Mouse (Mus musculus) erythroblast, embryonic 14.5 days (primary cell): ENCODE results near the gene Sh3rf1. TPM values are rescaled to one million over a fixed set of nuclear protein-coding genes. Genes with fewer than 3 reads are reported as not detected.

Experiments used
- H3K27me3 ChIP-seq: 2 replicates; pipeline ENCODE4 v1.6.1; 2012; ENCODE audit warnings: inconsistent platforms; ENCODE audit not compliant: control insufficient read depth
- H3K36me3 ChIP-seq: 2 replicates; pipeline ENCODE4 v1.6.1; 2012; ENCODE audit warnings: mild to moderate bottlenecking, inconsistent platforms; ENCODE audit not compliant: control insufficient read depth
- H3K4me1 ChIP-seq: 2 replicates; pipeline ENCODE4 v1.6.1; 2012; ENCODE audit warnings: inconsistent platforms; ENCODE audit not compliant: control insufficient read depth
- H3K4me3 ChIP-seq: replicated peaks from 2 replicates; pipeline ENCODE3; 2012; ENCODE audit warnings: moderate library complexity, mild to moderate bottlenecking, inconsistent platforms
- H3K9me3 ChIP-seq: 2 replicates; pipeline ENCODE4 v1.6.1; 2012; ENCODE audit warnings: low read length, inconsistent platforms, mixed read lengths; ENCODE audit not compliant: control insufficient read depth
- GATA1 ChIP-seq: IDR thresholded peaks from 2 replicates; pipeline ENCODE4 v1.6.1; 2012; ENCODE audit warnings: low read length, inconsistent platforms, mixed read lengths
- TAL1 ChIP-seq: IDR thresholded peaks from 3 replicates; pipeline ENCODE4 v1.6.1; 2012; ENCODE audit warnings: low read length, inconsistent platforms, mixed read lengths
- polyA plus RNA-seq: library from polyadenylated mRNA; stranded (reverse); fragments of >175 nt; gene quantifications from 2 replicates; pipeline ENCODE4 v1.2.3, GENCODE M21; 2012

The Sh3rf1 gene
- polyA plus RNA-seq, 1 experiment: 0.01 TPM

GRCm38 (mm10) chr8:61230881-61231755 is 7.4 kb downstream of the Sh3rf1 start:
- Histone ChIP-seq H3K4me3 (no peak overlapping the region), H3K27me3 (no peaks in the 10 kb centered on the region), H3K4me1 (no peaks in the 10 kb centered on the region), H3K36me3 (no peaks in the 10 kb centered on the region), H3K9me3 (no peaks in the 10 kb centered on the region)
- TF ChIP-seq GATA1: no peak
- TF ChIP-seq TAL1: no peak

DNA sequence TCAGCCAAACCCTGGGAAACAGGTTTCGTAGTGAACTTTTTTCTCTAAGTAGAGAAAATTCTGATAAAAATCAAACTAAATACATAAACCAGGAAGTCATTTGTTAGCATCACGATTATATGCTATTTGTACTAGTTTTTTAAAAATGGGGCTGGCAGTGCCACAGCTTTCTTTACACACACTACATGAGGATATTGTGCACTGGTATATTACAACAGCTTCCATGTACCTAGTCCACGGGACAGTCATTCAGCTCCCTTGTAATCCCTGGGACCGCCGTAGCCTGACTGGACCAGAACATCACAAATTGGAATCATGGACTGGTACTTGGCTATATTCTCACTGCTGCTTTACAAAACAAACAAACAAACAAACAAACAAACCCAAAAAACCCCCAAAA is 11.8 kb downstream of the Sh3rf1 start:
- H3K4me3 ChIP-seq: no peak overlapping the region
- no peaks in the 10 kb centered on the region for H3K36me3 ChIP-seq
- no peaks in the 10 kb centered on the region for H3K4me1 ChIP-seq
- no peaks in the 10 kb centered on the region for H3K27me3 ChIP-seq
- H3K9me3 ChIP-seq: no peaks in the 10 kb centered on the region
- TF ChIP-seq GATA1 (no peak), TAL1 (no peak)

DNA sequence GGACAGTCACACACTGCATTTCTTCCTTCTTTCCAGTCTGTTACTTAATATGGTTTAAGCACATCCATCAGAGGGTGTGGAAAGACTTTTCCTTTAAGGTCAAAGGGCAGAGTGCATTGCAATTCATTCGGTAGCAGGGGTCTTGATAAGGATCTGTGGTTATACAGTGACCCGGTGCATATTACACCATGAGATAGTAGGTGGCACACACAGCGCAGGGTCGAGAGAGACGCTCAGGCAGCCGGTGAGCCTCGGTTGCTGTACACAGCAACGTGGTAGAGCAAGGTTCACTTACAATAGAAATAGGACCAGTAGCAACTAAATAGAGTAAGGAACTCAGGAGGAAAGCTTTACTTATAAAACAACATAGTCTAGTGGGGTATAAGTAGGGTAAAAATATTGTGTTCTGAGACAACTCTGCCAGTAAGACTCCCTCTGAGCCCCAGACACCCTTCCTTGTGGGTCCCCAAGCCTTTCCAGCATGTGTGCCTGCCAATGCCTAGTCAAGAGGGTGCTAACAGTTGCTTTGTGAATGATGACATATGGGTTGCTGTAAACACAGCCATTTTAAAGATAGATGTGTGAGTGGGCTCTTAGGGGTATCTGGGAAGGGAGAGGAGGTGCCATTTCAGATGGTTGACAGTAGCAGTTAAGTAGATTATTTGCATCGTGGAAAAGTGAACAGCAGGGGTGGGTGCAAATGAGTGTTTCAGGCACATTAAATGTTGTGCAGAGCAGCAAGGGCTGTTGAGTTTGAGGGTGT is 13.0 kb downstream of the Sh3rf1 start:
- Histone ChIP-seq H3K36me3 (no peaks in the 10 kb centered on the region), H3K4me3 (no peak overlapping the region), H3K27me3 (no peaks in the 10 kb centered on the region), H3K4me1 (no peaks in the 10 kb centered on the region), H3K9me3 (no peaks in the 10 kb centered on the region)
- TF ChIP-seq GATA1 (no peak), TAL1 (no peak)

DNA sequence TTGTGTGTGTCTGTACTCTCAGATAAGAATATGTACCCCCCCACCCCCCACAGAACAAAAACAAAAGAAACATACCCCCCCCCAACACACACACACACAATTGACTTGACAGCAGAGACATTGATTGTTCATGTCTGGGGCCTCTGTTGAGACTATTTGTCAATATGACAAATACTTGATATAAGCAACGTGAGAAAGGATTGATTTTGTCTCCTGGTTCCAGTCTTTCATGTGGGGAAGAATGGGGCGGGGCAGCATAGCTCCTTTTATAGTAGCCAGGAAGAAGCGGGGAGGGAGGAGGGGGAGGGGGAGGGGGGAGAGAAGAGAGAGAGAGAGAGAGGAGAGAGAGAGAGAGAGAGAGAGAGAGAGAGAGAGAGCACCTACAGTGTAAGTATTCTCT is 15.9 kb downstream of the Sh3rf1 start:
- TF ChIP-seq TAL1: no peak
- TF ChIP-seq GATA1: no peak
- no peaks in the 10 kb centered on the region for H3K4me1 ChIP-seq
- no peaks in the 10 kb centered on the region for H3K36me3 ChIP-seq
- peaks cover 6% of the 10 kb centered on the region; the same call in 1 of the 2 replicates for H3K9me3 ChIP-seq
- H3K4me3 ChIP-seq: no peak overlapping the region
- H3K27me3 ChIP-seq: no peaks in the 10 kb centered on the region

- Histone ChIP-seq H3K9me3 (peaks cover 13% of the 10 kb centered on the region), H3K4me1 (no peaks in the 10 kb centered on the region), H3K4me3 (no peak overlapping the region), H3K27me3 (no peaks in the 10 kb centered on the region), H3K36me3 (no peaks in the 10 kb centered on the region)
- no peak for TF ChIP-seq GATA1
- no peak for TF ChIP-seq TAL1
These were observed 17.6 kb downstream of the Sh3rf1 start for GRCm38 (mm10) chr8:61241229-61241628.

DNA sequence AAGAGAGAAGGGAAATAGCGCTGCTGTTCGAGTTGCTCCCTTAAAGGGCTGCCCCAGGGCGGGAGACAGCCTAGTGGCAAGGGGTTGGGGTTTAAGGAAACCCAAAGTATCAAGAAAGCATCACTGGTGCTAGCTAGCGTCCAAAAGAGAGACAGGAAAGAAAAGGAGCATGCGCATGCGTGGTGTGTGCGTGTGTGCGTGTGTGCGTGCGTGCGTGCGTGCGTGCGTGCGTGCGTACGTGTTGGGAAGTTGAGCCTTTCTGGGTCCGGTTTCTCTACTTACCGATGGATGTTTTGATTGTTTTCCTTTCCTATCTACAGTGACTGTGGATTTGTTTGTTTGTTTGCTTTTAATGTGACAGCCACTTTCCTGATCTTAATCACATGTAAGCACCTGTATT is 19.2 kb downstream of the Sh3rf1 start:
- Histone ChIP-seq H3K4me1 (no peaks in the 10 kb centered on the region), H3K36me3 (no peaks in the 10 kb centered on the region), H3K4me3 (no peak overlapping the region), H3K27me3 (no peaks in the 10 kb centered on the region), H3K9me3 (peaks cover 13% of the 10 kb centered on the region)
- TF ChIP-seq TAL1: no peak
- TF ChIP-seq GATA1: no peak

- Histone ChIP-seq H3K36me3 (no peaks in the 10 kb centered on the region), H3K27me3 (no peaks in the 10 kb centered on the region), H3K9me3 (peaks cover 13% of the 10 kb centered on the region), H3K4me1 (no peaks in the 10 kb centered on the region), H3K4me3 (no peak overlapping the region)
- TF ChIP-seq TAL1 (no peak), GATA1 (no peak)
These were observed 19.8 kb downstream of the Sh3rf1 start for GRCm38 (mm10) chr8:61243491-61243890.

- Histone ChIP-seq H3K27me3 (no peaks in the 10 kb centered on the region), H3K4me3 (no peak overlapping the region), H3K36me3 (no peaks in the 10 kb centered on the region), H3K4me1 (no peaks in the 10 kb centered on the region), H3K9me3 (peaks cover 13% of the 10 kb centered on the region)
- no peak for TF ChIP-seq TAL1
- no peak for TF ChIP-seq GATA1
These were observed 20.5 kb downstream of the Sh3rf1 start for GRCm38 (mm10) chr8:61244157-61244556.
